Mouse (Mus musculus) ES-E14 (cell line): ENCODE data around the gene Selenok. TPM values are rescaled to one million over a fixed set of nuclear protein-coding genes. Genes with fewer than 3 reads are reported as not detected.

Experiments
- DNase-seq: peaks from one replicate; pipeline ENCODE4 v3.0.0-alpha.2; 2013; ENCODE audit warnings: low read depth, low spot score
- H3K27ac ChIP-seq: 2 replicates; pipeline ENCODE4 v1.5.1; 2012; ENCODE audit warnings: low read depth, mild to moderate bottlenecking, low read length, moderate library complexity, mixed read lengths; ENCODE audit not compliant: poor library complexity, insufficient read depth, severe bottlenecking
- H3K36me3 ChIP-seq: 2 replicates; pipeline ENCODE4 v1.6.1; 2012; ENCODE audit warnings: mild to moderate bottlenecking, low read length, moderate library complexity, mixed read lengths; ENCODE audit not compliant: control insufficient read depth, poor library complexity, insufficient read depth, severe bottlenecking
- H3K4me1 ChIP-seq, 2 experiments: fragments of 150-350 bp in 1 of 2; sonication (generic) in 1 of 2; 2 replicates each; pipeline ENCODE4 v1.6.1; 2012; ENCODE audit warnings: low read length in 2 of 2, mild to moderate bottlenecking in 1 of 2, mixed read lengths in 1 of 2; ENCODE audit not compliant: control insufficient read depth in 2 of 2, insufficient read depth in 2 of 2, poor library complexity in 1 of 2
- H3K4me3 ChIP-seq, 2 experiments: fragments of 150-350 bp in 1 of 2; sonication (generic) in 1 of 2; 2 replicates each; pipeline ENCODE4 v1.5.1; 2012; ENCODE audit warnings: low read length in 2 of 2, low read depth in 1 of 2, mild to moderate bottlenecking in 1 of 2, mixed read lengths in 1 of 2; ENCODE audit not compliant: insufficient read depth in 1 of 2, poor library complexity in 1 of 2, severe bottlenecking in 1 of 2
- H3K9ac ChIP-seq: 2 replicates; pipeline ENCODE4 v1.6.1; 2012; ENCODE audit warnings: low read depth, mild to moderate bottlenecking, low read length, mixed read lengths; ENCODE audit not compliant: poor library complexity, insufficient read depth, severe bottlenecking
- H3K9me3 ChIP-seq: fragments of 150-350 bp; sonication (generic); 2 replicates; pipeline ENCODE4 v1.6.1; 2012; ENCODE audit warnings: low read depth, mild to moderate bottlenecking, low read length; ENCODE audit not compliant: control insufficient read depth, insufficient read depth
- CHD2 ChIP-seq: IDR thresholded peaks from 2 replicates; pipeline ENCODE4 v1.6.1; 2014; ENCODE audit warnings: mild to moderate bottlenecking, low read depth, low read length, inconsistent platforms
- HCFC1 ChIP-seq: IDR thresholded peaks from 2 replicates; pipeline ENCODE4 v1.6.1; 2012; ENCODE audit warnings: low read length, inconsistent platforms, borderline replicate concordance; ENCODE audit not compliant: insufficient read depth
- MAFK ChIP-seq: IDR thresholded peaks from 2 replicates; pipeline ENCODE4 v1.6.1; 2014; ENCODE audit warnings: mild to moderate bottlenecking, low read depth, low read length, inconsistent platforms; ENCODE audit not compliant: insufficient read depth
- ZC3H11A ChIP-seq: IDR thresholded peaks from 2 replicates; pipeline ENCODE4 v1.6.1; 2012; ENCODE audit warnings: low read depth, mild to moderate bottlenecking, inconsistent platforms, low read length, borderline replicate concordance
- ZNF384 ChIP-seq: IDR thresholded peaks from 2 replicates; pipeline ENCODE4 v1.6.1; 2012; ENCODE audit warnings: low read depth, low read length, inconsistent platforms
- in situ Hi-C, 2 experiments: fragments of 600-800 bp; cut with MboI; formaldehyde crosslinking; loops; one replicate each; pipeline ENCODE4 v1.15.1; 2025; ENCODE audit warnings: low sequenced_read_pairs in 2 of 2, inconsistent platforms in 1 of 2; ENCODE audit not compliant: unreplicated experiment in 2 of 2
- total RNA-seq: library from RNA; depleted of rRNA; stranded (reverse); fragments of 300-350 nt; gene quantifications from 2 replicates; pipeline ENCODE4 v1.2.3, GENCODE M21; 2012

The Selenok gene
- total RNA-seq, 1 experiment: 90.0 TPM

DNA sequence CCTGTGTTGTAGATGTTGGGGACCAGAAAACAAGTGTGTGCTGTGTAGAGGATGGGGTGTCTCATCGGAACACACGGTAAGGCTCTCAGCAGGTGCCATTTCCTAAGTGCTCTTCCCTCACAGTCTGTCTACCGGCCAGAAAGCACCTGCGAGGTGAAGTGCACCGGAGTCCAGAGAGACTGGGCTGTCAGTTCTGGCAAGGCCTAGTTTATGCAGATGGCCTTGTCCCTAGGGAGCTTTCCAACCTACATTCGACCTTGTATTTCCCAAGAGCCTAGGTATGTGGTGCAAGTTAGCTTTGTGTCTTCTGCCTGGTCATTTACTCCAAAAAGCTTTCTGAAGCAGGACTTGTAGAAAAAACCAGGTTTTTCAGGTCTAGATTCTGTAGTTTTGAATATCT, 19.2 kb downstream of the Selenok start:
- H3K36me3 ChIP-seq: peaks cover 73% of the 10 kb centered on the region
- H3K9ac ChIP-seq: no peak overlapping the region
- H3K9me3 ChIP-seq: no peaks in the 10 kb centered on the region; the same call in 1 of the 2 replicates
- H3K4me3 ChIP-seq: no peak overlapping the region
- no peak for DNase-seq
- no peaks in the 10 kb centered on the region for H3K4me1 ChIP-seq
- in situ Hi-C loops: no loop called here
- TF ChIP-seq HCFC1 (no peak), ZNF384 (no peak), MAFK (no peak), CHD2 (no peak), ZC3H11A (no peak)
- H3K27ac ChIP-seq: no peak overlapping the region

DNA sequence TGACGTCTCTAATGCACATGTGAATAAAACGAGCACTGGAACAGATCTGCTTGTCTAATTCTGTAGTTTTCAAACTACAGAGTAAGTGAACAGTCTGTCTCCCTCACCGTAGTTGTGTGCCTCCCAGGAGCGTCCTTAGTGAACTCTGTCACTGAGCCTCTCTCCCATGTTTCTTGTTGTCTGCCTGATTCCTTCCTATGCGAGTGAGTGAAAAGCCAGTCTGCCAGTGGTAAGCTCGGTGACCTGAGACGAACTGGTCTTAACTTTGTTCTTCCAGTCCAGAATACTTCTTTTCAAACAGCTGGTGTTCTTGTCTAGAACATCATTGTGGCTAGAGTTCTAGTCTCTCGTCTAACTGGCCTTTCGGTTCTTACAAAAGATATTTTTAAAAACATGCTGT, 19.6 kb downstream of the Selenok start:
- Histone ChIP-seq H3K36me3 (peaks cover 70% of the 10 kb centered on the region), H3K9me3 (no peaks in the 10 kb centered on the region; the same call in 1 of the 2 replicates), H3K4me3 (no peak overlapping the region), H3K27ac (no peak overlapping the region), H3K9ac (no peak overlapping the region), H3K4me1 (no peaks in the 10 kb centered on the region)
- TF ChIP-seq ZNF384 (no peak), ZC3H11A (no peak), HCFC1 (no peak), CHD2 (no peak), MAFK (no peak)
- DNase-seq: no peak
- in situ Hi-C loops: no loop called here

DNA sequence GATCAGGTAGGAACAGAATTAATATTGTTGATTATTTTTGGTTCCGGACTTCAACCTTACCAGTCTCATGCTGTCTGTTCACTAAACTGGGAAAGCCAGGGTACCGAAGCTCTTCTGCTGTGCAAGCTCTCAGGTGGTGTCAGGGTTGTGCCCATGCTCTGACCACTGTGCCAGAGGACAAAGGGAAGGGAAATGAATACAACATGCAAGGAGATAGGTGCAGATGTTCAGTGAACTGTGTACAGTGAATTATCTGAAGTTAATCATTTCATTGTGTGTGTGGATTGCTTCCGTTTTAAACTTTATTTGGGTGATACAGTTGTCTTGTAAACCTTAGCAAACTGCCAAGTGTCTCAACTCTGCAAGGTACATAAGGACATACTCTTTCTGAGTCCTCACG, 20.2 kb downstream of the Selenok start:
- Histone ChIP-seq H3K4me3 (no peak overlapping the region), H3K9me3 (no peaks in the 10 kb centered on the region; the same call in 1 of the 2 replicates), H3K9ac (no peak overlapping the region), H3K27ac (no peak overlapping the region), H3K36me3 (peaks cover 73% of the 10 kb centered on the region), H3K4me1 (no peaks in the 10 kb centered on the region)
- in situ Hi-C loops: no loop called here
- TF ChIP-seq HCFC1: no peak
- TF ChIP-seq MAFK: no peak
- TF ChIP-seq ZC3H11A: no peak
- no peak for TF ChIP-seq CHD2
- no peak for TF ChIP-seq ZNF384
- DNase-seq: no peak

DNA sequence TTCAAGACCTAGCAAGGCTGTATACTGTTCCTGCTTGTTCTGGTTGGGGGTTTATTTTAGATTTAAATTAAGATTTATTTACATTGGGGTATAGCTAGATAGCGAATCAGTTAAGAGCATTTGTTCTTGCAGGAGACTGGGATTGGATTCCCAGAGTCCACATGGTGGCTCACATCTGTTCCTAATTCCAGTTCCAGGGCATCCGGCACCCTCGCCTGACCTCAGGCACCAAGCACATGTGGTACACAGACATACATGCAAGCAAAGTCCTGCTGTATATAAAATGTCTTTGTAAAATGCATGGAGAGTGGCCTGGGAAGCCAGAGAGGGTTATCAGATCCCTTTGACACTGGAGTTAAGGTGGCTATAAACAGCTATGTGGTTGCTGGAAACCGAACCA, 26.9 kb downstream of the Selenok start:
- H3K36me3 ChIP-seq: peaks cover 44% of the 10 kb centered on the region
- TF ChIP-seq MAFK (no peak), HCFC1 (no peak), ZC3H11A (no peak), ZNF384 (no peak), CHD2 (no peak)
- no peak overlapping the region for H3K27ac ChIP-seq
- in situ Hi-C loops: no loop called here
- peaks cover 0 to 15% of the 10 kb centered on the region in 2 experiments; a peak in 3 of 4 replicates for H3K4me1 ChIP-seq
- H3K9me3 ChIP-seq: no peaks in the 10 kb centered on the region
- H3K4me3 ChIP-seq: no peak overlapping the region
- DNase-seq: no peak
- no peak overlapping the region for H3K9ac ChIP-seq

DNA sequence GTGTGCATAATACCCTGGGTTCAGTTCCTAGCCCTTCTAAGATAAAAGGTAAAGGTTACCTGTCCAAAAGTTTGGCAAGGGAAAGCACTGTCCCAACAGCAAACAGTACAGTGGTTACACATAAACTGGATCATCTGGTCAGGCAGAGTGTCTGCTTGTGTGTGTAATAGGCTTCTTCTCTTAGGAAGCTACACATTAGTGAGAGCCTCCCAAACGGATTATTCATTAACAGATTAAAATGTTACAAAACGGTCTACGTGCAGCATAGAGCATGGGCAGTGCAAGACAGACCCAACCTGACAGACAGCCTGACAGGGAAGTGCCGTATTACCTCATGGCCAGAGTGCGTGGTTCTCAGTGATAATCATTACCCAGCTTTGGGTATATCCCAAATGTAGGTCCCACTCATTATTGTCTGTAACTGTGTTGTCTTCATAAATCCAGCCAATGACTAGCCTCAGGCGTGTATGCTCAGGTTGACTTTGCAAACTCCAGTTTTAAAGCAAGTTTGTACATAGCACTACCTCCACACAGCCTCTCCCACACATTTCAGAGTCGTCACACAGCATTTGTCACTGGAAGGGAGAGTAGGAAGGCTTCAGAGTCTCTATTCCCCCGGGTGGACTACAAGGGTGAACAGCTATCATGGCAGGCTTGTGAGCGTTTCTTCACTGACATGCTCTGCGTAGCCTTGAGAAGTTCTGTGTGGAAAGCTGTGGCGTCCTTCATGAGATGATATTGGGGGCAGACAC, 28.1 kb downstream of the Selenok start:
- in situ Hi-C loops: no loop called here
- H3K27ac ChIP-seq: no peak overlapping the region
- DNase-seq: no peak
- H3K36me3 ChIP-seq: peaks cover 35% of the 10 kb centered on the region
- peaks cover 0 to 15% of the 10 kb centered on the region in 2 experiments; a peak in 3 of 4 replicates for H3K4me1 ChIP-seq
- H3K4me3 ChIP-seq: no peak overlapping the region
- no peaks in the 10 kb centered on the region for H3K9me3 ChIP-seq
- TF ChIP-seq CHD2: no peak
- no peak for TF ChIP-seq ZNF384
- no peak for TF ChIP-seq MAFK
- no peak for TF ChIP-seq HCFC1
- no peak for TF ChIP-seq ZC3H11A
- no peak overlapping the region for H3K9ac ChIP-seq
